Mouse (Mus musculus) MEL (cell line): Measurements from ENCODE around the gene Rgs13.

Source experiments
- POLR2A ChIP-seq, 2 experiments: IDR thresholded peaks; 2 replicates each; pipeline ENCODE4 v1.6.1; 2011 to 2012; ENCODE audit warnings: low read length in 2 of 2, mild to moderate bottlenecking in 2 of 2, control low read depth in 1 of 2, improper control_type of control experiment in 1 of 2, low read depth in 1 of 2, moderate library complexity in 1 of 2; ENCODE audit not compliant: control insufficient read depth in 1 of 2, insufficient read depth in 1 of 2, poor library complexity in 1 of 2
- TBP ChIP-seq: IDR thresholded peaks from 2 replicates; pipeline ENCODE4 v1.8.0; 2011; ENCODE audit warnings: low read depth, low read length, improper control_type of control experiment

DNA sequence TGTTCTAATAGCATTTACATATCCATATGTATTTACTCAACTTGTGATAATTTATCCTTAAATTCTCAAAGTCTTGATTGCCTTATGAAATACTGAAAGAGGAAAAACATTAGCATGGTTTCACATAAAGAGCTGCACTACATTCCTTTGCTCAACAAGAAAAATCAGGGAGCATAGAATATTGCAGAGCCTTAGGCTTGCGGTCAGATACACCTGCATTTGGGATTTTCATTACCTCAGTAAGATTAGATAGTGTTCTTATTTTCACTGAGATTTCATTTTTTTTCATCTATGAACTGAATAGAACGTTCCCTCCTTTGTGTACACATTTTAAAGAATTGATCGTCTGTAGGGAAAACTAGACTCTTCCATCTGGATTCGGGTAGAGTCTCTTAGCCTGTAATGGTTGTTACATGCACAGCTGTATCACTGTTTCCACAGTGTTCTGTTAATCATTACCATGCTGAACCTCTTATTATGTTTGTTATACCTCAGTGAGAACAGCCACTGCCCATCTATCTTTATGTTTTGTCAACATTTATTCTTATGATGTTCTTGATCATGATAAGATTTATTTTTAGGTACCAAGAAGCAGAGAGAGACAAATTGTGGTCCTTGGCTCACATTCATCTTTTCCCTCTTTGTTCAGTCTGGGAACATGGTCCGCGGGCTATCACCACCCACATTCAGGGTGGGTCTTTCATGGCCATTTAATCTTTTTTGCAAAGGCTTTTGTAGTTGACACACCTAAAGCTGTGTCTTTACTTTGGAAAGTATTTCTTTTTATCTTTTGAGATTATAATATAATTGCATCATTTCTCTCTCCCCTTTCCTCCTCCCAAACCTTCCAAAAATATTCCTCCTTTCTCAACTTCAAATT lies 61.1 kb downstream of the Rgs13 start:
- TF ChIP-seq TBP (no peak), POLR2A (IDR thresholded peaks at IDR 0.05; ENCODE audit: control insufficient read depth in 1 of 2, insufficient read depth in 1 of 2, low read depth in 1 of 2, low read length in 2 of 2, poor library complexity in 1 of 2) (no peak)
